ENCODE assay signal across 1 mouse cellular context in genomic region chr6:134939781-134940180, GRCm38 (mm10).
TF ChIP-seq lines count a peak whose summit lies in the region.

No protein-coding gene starts in this region.

TF ChIP-seq in MEL, 35 proteins besides CTCF, POLR2A, EP300 and RAD21 (continued from another document):
- no peak for TF ChIP-seq ETS1 (IDR thresholded peaks at IDR 0.05; ENCODE audit: low read depth, low read length)
- TF ChIP-seq GATA1 (IDR thresholded peaks at IDR 0.05; ENCODE audit: low read depth, low read length): no peak
- no peak for TF ChIP-seq MYC (IDR thresholded peaks at IDR 0.05; ENCODE audit: low read depth, low read length)
- no peak for TF ChIP-seq CHD2 (IDR thresholded peaks at IDR 0.05; ENCODE audit: low read length)
- TF ChIP-seq NRF1 (IDR thresholded peaks at IDR 0.05; ENCODE audit: insufficient read depth, low read depth, low read length, poor library complexity, severe bottlenecking): no peak
- no peak for TF ChIP-seq SIN3A (IDR thresholded peaks at IDR 0.05; ENCODE audit: low read length)
